Mouse (Mus musculus) kidney, adult 8-10 months (tissue): Measurements from ENCODE around the gene Psmd12.
"Not testable (repeated sequence)": the region's sequence is repeated elsewhere in the genome, so short reads cannot be mapped to it uniquely, and the experiment has no call there.

Experiments
- DNase-seq, 2 experiments: peaks; one replicate each; pipeline ENCODE4 v3.0.0; 2022

Gene Psmd12

DNA sequence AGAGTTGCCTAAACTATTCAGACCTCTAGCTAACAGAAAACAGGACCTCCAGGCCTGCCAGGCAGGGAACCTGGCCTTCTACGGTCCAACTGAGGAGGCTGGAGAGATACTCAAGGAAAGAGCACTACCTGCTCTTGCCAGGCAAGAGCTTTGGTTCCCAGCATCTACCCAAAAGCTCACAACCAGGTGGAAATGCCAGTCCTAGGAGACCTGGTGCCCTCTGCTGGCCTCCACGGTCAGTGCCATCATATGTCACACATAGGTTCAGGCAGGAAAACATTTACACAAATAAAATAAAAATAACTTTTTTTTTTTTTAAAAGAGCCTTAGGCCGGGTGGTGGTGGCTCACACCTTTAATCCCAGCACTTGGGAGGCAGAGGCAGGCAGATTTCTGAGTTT, 16.8 kb upstream of the Psmd12 start:
- no peak for DNase-seq

DNA sequence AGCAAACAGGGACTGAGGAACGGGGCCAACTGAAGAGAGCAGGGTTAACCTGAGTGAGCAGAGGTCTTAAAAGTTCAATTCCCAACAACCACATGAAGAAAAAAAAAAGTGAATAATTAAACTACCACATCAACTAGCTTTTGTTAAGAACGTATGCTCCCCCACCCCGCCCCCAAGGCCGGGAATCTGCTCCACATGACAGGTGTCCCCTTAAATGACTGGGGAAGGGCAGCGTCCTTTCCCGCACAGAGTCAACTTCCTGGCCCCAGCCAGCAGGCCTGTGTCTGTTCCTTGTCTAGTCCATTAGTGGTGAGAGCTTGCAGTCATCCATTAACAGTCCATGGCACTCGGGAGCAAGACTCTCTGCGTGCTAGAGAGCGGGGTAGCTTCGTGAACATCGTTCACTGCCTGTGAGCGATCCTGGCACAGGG, 16.0 kb upstream of the Psmd12 start:
- peak; percentile 67 to 68 for DNase-seq

DNA sequence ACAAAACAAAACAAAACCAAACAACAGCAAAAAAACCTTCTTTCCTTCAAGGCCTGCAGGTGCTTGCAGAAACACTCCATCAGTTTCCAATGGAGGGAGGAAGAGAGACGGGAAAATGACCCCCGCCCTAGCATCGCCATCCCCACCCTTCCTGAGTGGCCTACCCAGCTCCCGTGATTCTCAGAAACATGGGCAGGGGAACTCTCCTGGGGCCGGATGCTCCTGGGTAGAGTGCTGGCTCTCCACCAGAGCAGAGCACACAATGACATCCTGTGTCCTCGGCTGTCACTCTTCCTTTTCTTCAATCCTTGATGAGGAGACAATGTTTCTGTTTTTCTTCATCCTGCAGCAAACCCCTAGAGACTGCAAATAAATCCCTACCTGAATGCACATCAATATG, 15.1 kb upstream of the Psmd12 start:
- DNase-seq, result peak in 1 of 2 experiments; percentile 25

DNA sequence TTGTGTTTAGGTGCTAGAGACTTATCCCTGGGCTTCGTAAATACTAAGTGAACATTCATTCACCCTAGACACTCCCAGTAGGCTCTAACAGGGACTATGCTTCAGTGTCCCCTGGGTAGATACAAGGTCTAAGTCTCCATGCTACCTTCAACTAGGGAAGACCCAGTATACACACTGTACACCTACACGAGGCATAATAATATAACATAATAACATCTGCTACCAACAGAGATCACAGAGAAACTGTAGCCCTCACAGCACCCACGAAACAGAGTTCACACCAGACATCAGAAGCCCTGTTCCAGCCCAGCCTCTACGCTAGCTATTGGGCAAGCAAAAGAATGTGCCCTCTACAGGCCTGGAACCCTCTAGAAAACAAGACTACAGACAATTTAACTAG, 14.2 kb upstream of the Psmd12 start:
- no peak for DNase-seq

DNA sequence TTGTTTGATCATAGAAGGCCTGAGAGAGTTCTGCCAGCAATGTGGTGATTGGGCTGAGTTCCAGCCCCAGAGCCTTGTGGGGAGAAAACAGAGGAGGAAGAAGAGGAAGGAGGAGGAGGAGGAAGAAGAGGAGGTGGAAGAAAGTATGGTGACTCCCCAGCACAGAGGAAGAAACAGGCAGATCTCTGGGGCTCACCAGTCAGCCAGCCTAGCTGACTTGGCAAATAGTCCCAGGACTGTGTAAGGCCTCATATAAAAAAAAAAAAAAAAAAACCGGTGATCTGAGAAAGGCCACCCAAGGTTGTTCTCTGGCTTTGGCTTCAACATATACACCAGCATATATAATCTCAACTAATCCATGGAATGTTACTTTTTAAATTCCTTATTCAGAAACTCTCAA, 13.3 kb upstream of the Psmd12 start:
- DNase-seq, result peak in 1 of 2 experiments; percentile 23

DNA sequence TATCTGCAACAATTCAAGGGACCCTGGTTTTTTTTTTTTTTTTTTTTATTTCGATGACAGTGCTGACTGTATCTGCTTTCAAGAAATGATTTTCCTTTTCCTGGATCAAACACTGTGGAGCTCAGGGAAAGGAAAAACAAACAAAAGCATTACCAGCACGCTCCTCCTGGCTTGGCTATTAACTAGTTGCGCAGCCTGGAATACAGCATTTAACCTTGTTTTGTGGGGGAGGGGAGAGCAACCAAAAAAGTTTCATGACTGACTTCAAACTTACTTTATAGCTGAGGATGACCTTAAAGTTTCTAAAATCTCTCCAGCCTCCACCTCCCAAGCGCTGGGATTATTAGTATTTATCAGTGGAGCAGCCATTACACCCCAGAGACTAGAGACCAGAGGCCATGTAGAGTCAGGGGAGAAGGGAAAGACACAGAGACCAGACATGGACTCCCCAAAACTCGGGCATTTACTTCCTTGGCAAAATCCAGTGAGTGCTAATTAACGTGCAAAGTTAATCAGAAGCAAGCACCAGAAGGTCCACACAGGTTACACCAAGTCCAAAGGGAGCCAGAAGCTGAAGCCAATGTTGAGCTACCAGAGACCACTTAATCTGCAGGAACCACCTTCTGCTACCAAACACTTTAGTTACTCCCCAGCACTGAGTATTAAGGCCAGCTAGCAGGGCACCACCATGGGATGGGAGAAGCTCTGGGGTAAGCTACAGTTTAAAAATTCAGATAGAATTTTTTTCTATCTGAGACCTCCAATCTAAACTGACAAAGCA, 12.5 kb upstream of the Psmd12 start:
- DNase-seq, result peak; percentile 62 to 74

DNA sequence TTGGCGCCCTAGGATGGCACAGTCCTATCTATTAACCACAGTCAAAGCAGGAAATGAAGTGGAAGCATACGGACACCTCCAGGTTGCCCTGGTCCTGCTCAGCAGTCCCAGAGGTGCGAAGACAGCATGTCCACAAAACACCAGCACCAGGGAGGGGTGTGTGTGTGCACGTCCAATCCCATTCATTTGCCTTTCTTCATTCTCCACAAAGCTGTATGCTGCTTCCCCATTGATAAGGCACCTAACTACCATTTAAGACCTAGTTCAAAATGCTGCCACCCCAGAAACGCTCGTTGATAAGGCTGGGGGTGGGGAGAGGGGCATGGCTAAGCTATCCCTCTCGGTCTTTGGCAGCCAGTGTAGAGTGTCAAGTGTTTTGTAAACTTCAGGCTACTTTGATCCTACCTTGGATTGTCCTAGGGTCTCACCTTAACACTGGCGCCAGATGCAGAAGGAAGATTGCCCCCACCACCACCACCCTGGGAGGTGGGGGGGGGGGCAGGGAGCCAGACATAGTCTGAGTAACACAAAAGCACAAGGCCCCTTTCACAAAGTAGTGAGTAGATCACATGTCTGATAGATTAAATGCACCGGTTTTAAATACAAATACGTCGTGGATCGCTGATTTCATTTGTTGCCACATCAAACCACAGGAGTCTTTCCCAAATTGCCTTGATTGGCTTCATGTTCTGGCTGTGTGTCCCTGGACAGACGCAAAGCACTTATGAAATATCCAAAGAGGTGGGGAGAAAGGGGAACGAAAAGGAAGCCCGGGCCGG, 10.8 kb upstream of the Psmd12 start:
- DNase-seq, result no peak

DNA sequence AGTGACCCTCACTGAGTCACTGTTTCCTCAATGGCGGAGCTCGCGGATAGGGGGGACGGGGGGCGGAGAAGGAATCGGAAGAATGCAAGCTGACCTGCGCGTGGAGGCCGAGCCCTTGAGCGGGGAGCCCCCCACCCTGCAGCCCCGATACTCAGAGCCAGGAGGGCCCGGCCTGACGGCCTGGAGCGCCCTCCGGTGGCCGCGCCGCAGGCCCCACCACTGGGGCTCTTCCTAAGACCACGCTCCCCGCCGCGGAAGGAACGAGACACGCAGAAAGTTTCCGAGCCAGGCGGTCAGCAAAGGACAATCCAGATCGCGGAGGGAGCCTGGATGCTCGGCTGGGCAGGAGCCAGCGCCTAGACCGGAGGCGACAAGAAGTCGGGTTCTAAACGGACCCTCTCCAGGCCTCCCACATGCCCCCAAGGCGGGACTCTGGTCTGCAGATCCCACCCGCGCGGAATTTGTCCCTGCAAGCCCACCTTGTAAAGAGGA, 10.2 kb upstream of the Psmd12 start:
- peak; percentile 71 to 78 for DNase-seq

DNA sequence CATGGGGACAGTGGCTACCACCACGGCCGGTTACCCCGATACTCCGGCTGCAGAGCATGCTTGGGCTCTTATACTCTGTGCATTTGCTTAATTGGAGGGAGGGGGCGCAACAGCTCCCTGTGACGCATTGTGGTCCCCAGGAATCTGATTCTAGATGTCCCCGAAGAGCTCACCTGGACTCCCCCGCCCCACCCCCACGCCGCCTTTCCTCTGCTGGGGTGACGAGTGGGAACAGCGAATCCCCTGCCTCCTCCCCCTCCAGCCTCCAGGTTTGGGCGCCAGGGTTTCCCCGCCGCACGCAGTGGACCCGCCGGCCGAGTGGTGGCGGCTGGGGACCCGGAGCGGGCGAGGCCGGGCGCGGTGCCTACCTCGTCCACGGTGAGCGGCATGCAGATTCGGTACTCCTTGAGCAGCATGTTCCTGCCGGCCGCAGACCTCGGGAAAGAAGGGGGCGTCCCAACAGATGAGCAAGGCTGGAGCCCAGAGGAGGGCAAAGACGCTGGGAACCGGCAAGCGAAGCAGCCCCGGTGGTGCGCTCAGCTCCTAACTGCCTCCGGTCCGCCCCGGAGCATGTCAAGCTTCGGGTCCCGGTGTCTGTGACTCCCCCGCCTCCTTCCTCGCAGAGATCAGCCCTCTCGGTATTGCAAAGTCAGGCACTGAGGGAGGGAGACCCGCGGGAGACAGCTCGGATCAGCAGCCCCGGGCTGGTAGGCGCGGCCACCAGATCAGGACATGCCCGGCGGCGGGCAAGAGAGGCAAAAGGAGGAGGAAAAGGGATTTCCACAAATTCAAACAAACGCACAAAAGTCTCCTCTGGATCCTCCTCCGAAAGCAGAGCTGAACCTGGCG, 9.5 kb upstream of the Psmd12 start:
- DNase-seq, result peak; percentile 46 to 65

DNA sequence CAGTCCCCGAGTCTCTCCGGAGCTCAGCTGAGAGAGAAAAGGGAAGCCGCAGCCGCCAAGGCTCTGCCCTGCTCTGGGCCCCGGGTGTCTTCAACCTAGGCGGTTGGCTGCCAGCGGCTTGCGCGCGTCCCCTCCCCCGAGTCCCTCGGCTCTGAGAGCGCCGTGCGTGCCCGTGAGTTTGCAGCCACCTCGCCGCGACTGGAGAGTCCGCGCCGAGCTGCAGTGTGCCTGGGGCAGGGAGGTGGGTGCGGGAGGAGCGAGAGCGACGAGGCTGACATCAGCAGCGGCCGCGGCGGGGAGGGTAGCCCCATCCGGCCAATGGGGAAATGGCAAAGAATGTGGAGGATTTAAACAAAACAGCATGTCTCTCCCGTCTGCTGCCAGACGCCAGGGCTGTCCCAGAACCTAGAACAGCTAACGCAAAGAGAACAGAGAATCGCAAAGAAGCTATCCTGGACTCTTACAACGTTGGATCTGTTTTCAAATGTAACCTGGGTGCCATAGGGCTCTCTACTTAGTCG, 8.7 kb upstream of the Psmd12 start, which contains the start of gene Pitpnc1:
Gene Pitpnc1, minus strand, starts transcription at position 179 of the 521 bp plus-strand sequence.
- peak; percentile 79 to 87 for DNase-seq

DNA sequence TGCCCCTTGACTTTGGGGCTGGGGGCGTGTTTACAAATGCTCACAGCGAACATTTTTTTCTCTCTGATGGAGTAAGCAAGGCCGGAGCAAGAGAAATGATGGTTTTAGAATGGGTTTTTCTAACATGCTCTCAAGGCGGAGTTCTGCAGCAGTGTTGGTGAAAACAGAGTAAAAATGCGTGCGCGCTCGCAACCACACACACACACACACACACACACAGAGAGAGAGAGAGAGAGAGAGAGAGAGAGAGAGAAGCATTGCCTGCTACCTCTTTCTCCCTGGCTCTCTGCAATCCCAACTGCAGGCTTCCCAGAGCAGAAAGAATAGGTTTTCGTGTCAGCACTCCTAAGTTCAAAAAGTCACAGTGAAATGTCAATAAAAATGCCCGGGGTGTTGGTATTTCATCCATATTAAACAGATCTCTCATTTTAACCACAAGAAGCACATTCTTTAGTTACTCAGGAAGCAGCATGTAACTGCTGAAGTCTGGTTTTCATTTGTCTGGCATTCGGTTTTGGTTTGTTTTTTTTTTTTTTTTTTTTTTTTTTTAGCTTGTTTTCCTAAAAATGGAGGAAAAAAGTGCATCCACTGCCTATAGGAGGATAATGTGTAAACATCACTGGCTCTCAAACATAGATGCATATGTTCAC, 8.1 kb upstream of the Psmd12 start:
- no peak for DNase-seq

DNA sequence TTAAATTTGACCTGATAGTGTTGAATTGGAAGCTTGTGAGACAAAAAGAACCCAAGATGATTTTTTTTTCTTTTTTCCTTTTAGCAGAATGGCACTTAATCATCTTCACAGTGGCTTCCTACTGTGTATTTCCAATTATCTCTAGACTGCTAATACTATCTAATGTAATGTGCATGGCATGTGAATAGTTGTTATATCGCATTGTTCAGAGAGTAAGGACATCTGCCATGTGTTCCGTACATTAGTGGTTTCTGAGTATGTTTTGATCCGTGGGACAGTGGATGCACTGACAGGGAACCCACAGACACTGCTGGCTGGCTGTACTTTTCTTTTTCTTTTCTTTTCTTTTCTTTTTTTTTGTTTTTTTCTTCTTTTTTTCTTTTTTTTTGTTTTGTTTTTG, 7.0 kb upstream of the Psmd12 start:
- DNase-seq, result no peak

DNA sequence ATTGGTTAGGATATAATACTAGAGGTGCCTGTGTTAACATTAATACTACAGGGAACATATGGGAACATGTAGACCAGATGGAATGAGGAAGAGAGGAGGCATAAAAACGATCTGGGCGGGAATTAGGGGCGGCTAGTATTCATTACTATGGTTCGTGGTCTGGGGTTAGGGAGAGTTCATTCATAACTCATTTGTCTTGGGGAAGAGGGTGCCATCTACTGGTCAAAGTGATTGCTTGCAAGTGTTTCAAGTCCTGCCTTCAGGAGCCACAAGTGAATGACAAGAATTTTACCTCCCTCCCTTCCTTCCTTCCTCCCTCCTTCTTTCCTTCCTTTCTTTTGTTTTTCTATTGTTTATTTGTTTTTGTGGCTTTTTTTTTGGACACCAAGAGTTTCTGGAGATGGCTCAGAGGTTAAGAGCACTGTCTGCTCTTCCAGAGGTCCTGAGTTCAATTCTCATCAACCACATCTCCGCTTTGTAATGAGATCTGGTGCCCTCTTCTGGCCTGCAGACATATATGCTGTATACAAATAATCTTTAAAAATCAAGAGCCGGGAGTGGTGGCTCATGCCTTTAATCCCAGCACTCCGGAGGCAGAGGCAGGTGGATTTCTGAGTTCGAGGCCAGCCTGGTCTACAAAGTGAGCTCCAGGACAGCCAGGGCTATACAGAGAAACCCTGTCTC, 6.0 kb upstream of the Psmd12 start:
- peak; percentile 66 to 78 for DNase-seq

DNA sequence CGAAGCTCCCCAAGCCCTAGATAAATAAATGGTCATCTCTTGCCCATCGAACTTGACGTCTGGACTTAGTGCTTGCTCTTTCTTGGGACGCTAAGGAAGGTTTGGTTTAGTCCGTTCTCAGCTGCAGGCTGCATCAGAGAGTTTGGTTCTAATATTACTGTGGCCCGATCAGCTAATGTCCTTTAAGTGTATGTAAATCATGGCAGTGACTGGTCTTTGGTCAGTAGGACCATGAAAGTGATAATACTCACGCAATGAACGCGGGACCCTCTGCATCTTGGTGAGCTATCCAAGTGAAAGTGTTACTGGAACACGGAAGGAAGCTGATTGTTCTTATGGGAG, 549 bp downstream of the Psmd12 start:
- DNase-seq, result peak in 1 of 2 experiments; percentile 15

DNA sequence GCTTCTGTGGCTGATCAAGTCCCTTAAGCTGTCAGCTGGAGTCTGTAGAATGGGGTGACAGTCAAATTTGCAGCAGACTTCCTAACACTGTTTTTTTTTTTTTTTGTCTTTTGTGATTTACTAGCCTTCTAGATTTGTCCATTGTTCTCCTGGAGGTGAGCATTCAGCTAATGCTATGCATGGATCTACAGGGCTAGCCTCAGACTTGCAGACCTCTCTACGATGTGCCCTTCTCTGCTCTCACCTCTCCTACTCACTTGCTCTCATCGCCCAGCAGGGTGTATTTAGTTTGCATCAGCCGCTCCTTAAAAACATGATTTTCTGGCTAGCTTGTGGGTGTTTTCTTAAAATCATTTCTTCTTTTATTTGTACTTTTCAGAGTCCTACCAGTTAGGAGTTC, 5.1 kb downstream of the Psmd12 start:
- no peak for DNase-seq

DNA sequence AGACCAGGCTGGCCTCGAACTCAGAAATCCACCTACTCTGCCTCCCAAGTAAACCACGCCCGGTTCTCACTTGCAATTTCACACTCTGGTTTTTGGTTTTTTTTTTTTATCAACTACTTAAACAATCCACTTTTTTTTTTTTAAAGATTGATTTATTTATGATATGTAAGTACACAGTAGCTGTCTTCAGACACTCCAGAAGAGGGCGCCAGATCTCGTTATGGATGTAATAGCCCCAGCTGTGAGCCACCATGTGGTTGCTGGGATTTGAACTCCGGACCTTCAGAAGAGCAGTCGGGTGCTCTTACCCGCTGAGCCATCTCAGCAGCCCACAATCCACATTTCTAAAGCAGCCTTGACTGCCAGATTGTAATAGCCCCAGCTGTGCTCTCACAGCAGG, 23.5 kb downstream of the Psmd12 start:
- no peak for DNase-seq

DNA sequence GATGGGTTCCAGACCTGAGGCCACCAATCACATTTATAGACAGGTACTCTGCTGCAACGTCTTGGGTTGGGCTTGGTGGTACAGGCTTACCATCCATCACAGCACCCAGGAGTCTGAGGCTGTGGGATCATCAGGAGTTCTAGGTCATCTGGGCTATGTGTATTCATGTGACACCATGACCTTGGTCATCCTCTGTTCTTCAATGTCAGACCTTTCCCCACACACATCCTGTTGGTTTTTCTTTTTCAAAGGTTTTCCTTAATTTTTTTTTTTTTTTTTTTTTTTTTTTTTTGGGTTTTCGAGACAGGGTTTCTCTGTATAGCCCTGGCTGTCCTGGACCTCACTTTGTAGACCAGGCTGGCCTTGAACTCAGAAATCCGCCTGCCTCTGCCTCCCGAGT, 25.1 kb downstream of the Psmd12 start:
- not testable (repeated sequence) for DNase-seq

DNA sequence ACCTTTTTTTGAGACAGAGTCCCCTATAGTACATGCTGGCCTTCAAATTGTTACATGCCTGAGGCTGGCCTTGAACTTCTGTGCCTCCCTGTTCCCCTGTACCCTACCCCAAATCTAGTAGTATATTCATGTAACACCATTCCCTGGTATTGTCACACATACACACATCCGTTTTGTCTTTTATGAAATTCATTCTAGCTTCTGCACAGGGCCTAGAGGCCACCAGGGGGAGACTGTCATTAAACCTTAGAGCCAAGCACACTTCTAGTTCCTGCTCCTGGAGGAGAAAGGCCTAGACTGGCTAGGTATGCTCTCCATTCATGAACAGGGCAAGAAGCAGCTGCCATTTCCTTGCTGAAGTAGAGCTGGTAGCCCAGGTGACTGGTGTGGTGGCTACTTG, 27.0 kb downstream of the Psmd12 start:
- DNase-seq, result peak; percentile 13 to 17

DNA sequence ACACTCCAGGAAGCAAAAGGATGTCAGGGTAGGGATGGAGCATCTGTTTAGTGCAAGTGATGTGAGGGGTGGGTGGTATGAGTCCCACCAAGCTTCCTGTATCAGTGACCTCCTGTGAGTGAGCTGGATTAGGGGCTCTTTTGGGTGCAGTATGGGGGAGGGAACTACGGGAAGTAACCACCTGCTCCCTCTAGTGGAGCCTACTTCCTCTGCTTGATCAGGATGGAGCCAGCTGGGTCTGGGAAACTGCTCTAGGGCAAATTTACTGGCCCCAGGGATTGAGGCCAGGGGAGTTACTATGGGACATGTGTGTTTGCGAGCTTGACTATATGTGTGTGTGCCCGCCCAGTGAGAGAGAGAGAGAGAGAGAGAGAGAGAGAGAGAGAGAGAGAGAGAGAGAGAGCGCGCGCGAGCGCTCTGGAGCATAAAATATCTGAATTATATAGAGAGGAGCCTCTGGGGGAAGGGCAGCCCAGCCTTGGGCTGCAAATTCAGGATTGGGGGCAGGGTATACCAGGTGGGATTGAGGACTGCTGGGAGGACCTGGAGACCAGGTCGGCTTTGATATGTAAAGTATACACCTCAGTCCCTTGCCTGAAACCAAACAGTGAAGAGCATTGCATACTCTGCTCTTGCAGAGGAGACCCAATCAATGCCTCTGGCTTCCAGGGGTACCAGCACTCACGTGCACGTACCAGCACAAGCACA, 30.5 kb downstream of the Psmd12 start:
- DNase-seq, result no peak

DNA sequence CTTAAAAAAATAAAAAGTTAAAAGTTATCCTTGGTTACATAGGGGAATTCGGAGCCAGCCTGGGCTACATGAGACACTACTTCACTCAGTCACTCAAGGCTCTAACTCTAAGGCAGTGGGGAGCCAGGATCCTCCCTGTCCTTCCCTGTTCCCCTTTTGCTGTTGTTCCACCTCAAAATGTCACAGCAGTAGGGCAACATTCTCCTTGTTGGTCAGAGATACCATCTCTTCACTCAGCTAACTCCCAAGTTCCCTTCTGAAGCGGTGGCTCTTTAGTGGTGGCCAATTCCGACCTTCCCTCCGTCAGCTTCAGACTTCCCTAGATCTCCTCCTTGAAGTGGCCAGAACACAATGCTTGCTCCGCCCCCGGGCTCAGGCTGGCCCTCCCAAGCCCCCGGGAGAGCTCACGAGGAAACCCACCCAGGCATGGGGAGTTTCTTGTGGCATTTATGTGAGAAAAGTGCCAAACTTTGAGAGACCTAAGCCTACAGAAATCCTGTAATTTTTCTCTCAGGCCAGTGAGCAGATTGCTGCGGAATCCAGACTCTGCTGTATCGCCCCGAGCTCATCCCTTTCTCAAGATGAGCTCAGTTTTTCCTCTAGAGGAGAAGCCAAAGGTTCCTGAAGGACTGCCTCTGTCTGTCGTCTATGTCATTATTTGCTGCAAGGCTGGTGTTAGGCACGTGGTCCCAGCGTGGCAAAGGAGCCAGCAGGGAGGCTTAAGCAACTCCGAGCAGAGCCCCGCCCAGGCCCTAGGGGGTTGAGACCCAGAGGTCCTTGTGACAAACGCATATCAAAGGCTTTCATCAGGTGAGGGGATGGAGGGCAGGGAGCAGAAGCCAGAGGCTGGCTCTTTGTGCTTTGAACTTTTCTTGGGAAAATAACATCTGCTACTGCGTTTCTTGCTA, 31.3 kb downstream of the Psmd12 start:
- no peak for DNase-seq
